Mouse (Mus musculus) heart, adult 2 months (tissue): ENCODE data around the gene Tmem236.

Experiments
- CTCF ChIP-seq: fragments of 200-600 bp; IDR thresholded peaks from 2 replicates; pipeline ENCODE4 v1.8.1; 2022; ENCODE audit warnings: antibody characterized with exemption, mild to moderate bottlenecking, moderate library complexity
- POLR2A ChIP-seq: fragments of 200-500 bp; IDR thresholded peaks from 2 replicates; pipeline ENCODE4 v1.6.1; 2011; ENCODE audit warnings: mild to moderate bottlenecking, low read depth, low read length, control low read depth; ENCODE audit not compliant: insufficient read depth

GRCm38 (mm10) chr2:14258345-14258850 is 84.1 kb downstream of the Tmem236 start:
- TF ChIP-seq POLR2A = no peak
- TF ChIP-seq CTCF = no peak
